Mouse (Mus musculus) induced T-regulatory cell, adult 2 months (primary cell): ENCODE results near the gene Usp34.
"Not testable (repeated sequence)": the region's sequence is repeated elsewhere in the genome, so short reads cannot be mapped to it uniquely, and the experiment has no call there.

Experiments used
- DNase-seq: peaks from one replicate; pipeline ENCODE4 v3.0.0-alpha.2; 2012; ENCODE audit warnings: low read depth

Gene Usp34

GRCm38 (mm10) chr11:23498609-23499008 lies 191.9 kb downstream of the Usp34 start:
- no peak for DNase-seq

DNA sequence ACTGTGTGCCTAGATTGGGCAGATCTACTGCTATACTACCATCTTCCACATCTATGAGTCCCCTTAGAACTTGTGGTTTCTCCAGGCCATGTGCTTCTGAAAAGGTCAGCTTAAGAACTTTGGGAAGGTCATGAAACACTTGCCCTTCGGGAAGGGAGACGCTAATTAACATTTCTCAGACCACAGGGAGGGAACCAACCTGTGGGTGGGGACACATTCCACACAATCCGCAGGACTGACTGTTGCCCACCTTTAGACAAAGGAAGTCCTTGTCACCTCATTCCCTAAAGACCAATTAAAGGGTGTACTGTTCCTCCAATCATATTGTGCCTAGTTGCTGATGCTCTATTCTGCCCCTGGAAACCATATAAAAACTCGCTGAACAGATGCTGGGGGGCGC lies 198.1 kb downstream of the Usp34 start:
- DNase-seq = not testable (repeated sequence)

GRCm38 (mm10) chr11:23514785-23515184 lies 208.1 kb downstream of the Usp34 start:
- DNase-seq = not testable (repeated sequence)

DNA sequence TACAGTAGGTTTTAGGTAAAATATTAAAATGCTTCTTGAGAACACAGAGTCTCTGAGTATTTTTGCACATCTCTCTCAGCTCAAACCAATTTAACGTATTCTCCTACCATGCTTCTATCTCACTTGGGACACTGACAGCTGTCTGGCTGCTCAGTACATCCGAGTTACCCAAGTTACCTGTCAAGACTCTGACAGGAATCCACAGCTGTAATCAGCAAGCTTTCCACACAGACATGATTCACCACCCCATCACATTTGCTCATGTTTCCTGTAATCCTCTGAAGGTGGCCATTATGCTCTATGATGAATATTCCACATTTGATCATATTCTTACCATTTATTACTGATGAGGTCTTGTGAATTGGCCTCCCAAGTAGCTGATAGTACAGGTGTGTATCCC lies 208.6 kb downstream of the Usp34 start:
- no peak for DNase-seq

DNA sequence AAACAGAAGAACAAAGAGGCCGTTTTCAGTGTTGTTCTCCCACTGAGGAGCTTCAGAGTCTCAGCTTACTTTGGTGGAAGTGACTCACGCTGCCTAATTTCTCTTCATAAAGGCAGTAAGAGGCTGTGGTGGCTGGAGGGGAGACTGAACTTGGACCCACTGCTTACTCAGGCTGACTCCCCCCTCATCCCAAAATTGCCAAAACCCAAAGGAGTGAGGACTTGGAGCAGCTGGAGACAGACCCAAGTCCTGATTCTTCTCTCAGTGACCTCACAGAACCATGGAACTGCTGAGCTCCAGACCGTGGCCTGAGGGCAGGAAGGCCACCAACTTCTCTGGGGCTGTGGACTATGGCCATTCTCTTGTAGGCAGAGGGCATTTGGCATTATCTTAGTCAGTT lies 212.3 kb downstream of the Usp34 start:
- DNase-seq = no peak

- no peak for DNase-seq
Measured at GRCm38 (mm10) chr11:23520473-23521205, 213.9 kb downstream of the Usp34 start, which contains the start of gene 1700093K21Rik. Gene 1700093K21Rik (minus strand): TSS chr11:23521155.

DNA sequence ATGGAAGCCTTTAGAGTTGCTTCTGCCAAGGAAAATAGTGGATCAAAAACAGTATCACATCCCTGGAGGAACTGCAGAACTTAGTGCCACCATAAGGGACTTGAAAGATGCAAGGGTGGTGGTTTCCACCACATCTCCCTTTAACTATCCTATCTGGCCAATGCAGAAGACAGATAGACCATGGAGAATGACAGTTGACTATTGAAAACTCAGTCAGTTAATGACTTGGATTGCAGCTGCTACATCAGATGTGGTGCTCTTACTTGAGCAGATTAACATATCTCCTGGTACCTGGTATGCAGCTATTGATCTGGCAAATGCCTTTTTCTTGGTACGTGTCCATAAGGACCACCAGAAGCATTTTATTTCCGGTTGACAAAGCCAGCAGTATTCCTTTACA lies 230.8 kb downstream of the Usp34 start:
- DNase-seq = no peak
